Mouse (Mus musculus): ENCODE measurements around the gene Terb2.
A peak's percentile ranks its signal among the peaks of the same experiment; 100 is the strongest.

Terb2 gene

GRCm38 (mm10) chr2:122233341-122233740 lies 47.3 kb downstream of the Terb2 start:
- no peak for DNase-seq (ENCODE audit: low spot score in 2 of 2)

- no peak for DNase-seq (ENCODE audit: low spot score in 2 of 2)
Measured at GRCm38 (mm10) chr2:122233759-122234557, 47.9 kb downstream of the Terb2 start.

- peak; percentile 43 to 51 for DNase-seq (ENCODE audit: low spot score in 2 of 2)
Measured at GRCm38 (mm10) chr2:122234611-122235288, 48.7 kb downstream of the Terb2 start, which contains the start of gene Sord. Gene Sord (plus strand): TSS chr2:122234749.

GRCm38 (mm10) chr2:122235425-122235824 lies 49.4 kb downstream of the Terb2 start:
- DNase-seq (ENCODE audit: low spot score in 2 of 2): no peak

GRCm38 (mm10) chr2:122236321-122236720 lies 50.2 kb downstream of the Terb2 start:
- no peak for DNase-seq (ENCODE audit: low spot score in 2 of 2)

GRCm38 (mm10) chr2:122237891-122238470 lies 51.9 kb downstream of the Terb2 start:
- DNase-seq (ENCODE audit: low spot score in 2 of 2): no peak

- no peak for DNase-seq (ENCODE audit: low spot score in 2 of 2)
Measured at GRCm38 (mm10) chr2:122240735-122241134, 54.7 kb downstream of the Terb2 start.

- DNase-seq (ENCODE audit: low spot score in 2 of 2): no peak
Measured at GRCm38 (mm10) chr2:122241226-122241625, 55.2 kb downstream of the Terb2 start.

GRCm38 (mm10) chr2:122241935-122242334 lies 55.9 kb downstream of the Terb2 start:
- DNase-seq (ENCODE audit: low spot score in 2 of 2): no peak

- peak; percentile 48 to 64 for DNase-seq (ENCODE audit: low spot score in 2 of 2)
Measured at GRCm38 (mm10) chr2:122243671-122244131, 57.6 kb downstream of the Terb2 start.

- DNase-seq (ENCODE audit: low spot score in 2 of 2): no peak
Measured at GRCm38 (mm10) chr2:122247786-122248185, 61.7 kb downstream of the Terb2 start.

- DNase-seq (ENCODE audit: low spot score in 2 of 2): peak in 1 of 2 experiments; percentile 19
Measured at GRCm38 (mm10) chr2:122255997-122256396, 69.9 kb downstream of the Terb2 start.
